Mouse (Mus musculus): ENCODE data around the gene Apol9a.
"Not testable (repeated sequence)": the region's sequence is repeated elsewhere in the genome, so short reads cannot be mapped to it uniquely, and the experiment has no call there.

Apol9a gene

GRCm38 (mm10) chr15:77411035-77411434, at the start of gene Apol9a:
TSS of gene Apol9a (minus strand) at chr15:77411135.
- DNase-seq (ENCODE audit: low read depth, low spot score) = not testable (repeated sequence)

- DNase-seq (ENCODE audit: low read depth, low spot score) = not testable (repeated sequence)
These were observed 39.0 kb upstream of the Apol9a start for GRCm38 (mm10) chr15:77449927-77450326.

- not testable (repeated sequence) for DNase-seq (ENCODE audit: low read depth, low spot score)
These were observed 36.5 kb upstream of the Apol9a start, which contains the start of gene Apol7b for GRCm38 (mm10) chr15:77447392-77447791. TSS of gene Apol7b (minus strand) at chr15:77447492.

GRCm38 (mm10) chr15:77445668-77446067, 34.7 kb upstream of the Apol9a start:
- not testable (repeated sequence) for DNase-seq (ENCODE audit: low read depth, low spot score)

- DNase-seq (ENCODE audit: low read depth, low spot score) = not testable (repeated sequence)
These were observed 33.8 kb upstream of the Apol9a start for GRCm38 (mm10) chr15:77444746-77445145.

- DNase-seq (ENCODE audit: low read depth, low spot score) = not testable (repeated sequence)
These were observed 17.9 kb upstream of the Apol9a start for GRCm38 (mm10) chr15:77428690-77429448.

GRCm38 (mm10) chr15:77422925-77423324, 12.0 kb upstream of the Apol9a start:
- not testable (repeated sequence) for DNase-seq (ENCODE audit: low read depth, low spot score)

GRCm38 (mm10) chr15:77419657-77420056, 8.7 kb upstream of the Apol9a start:
- not testable (repeated sequence) for DNase-seq (ENCODE audit: low read depth, low spot score)

- not testable (repeated sequence) for DNase-seq (ENCODE audit: low read depth, low spot score)
These were observed 5.9 kb upstream of the Apol9a start for GRCm38 (mm10) chr15:77416655-77417333.

GRCm38 (mm10) chr15:77415653-77416052, 4.7 kb upstream of the Apol9a start:
- not testable (repeated sequence) for DNase-seq (ENCODE audit: low read depth, low spot score)

- DNase-seq (ENCODE audit: low read depth, low spot score) = not testable (repeated sequence)
These were observed 1.8 kb upstream of the Apol9a start for GRCm38 (mm10) chr15:77412695-77413094.

GRCm38 (mm10) chr15:77406370-77406769, 4.6 kb downstream of the Apol9a start:
- not testable (repeated sequence) for DNase-seq (ENCODE audit: low read depth, low spot score)

GRCm38 (mm10) chr15:77399027-77399426, 11.9 kb downstream of the Apol9a start, which contains the start of gene Apol7a:
TSS of gene Apol7a (minus strand) at chr15:77399110.
- DNase-seq (ENCODE audit: low read depth, low spot score) = peak; percentile 42

- DNase-seq (ENCODE audit: low read depth, low spot score) = not testable (repeated sequence)
These were observed 13.3 kb downstream of the Apol9a start for GRCm38 (mm10) chr15:77397450-77398132.

- DNase-seq (ENCODE audit: low read depth, low spot score) = not testable (repeated sequence)
These were observed 17.1 kb downstream of the Apol9a start for GRCm38 (mm10) chr15:77393832-77394231.

- DNase-seq (ENCODE audit: low read depth, low spot score) = no peak
These were observed 23.5 kb downstream of the Apol9a start for GRCm38 (mm10) chr15:77387462-77387861.

GRCm38 (mm10) chr15:77384340-77385030, 26.4 kb downstream of the Apol9a start:
- no peak for DNase-seq (ENCODE audit: low read depth, low spot score)

GRCm38 (mm10) chr15:77382880-77383279, 28.1 kb downstream of the Apol9a start:
- DNase-seq (ENCODE audit: low read depth, low spot score) = no peak

- DNase-seq (ENCODE audit: low read depth, low spot score) = no peak
These were observed 28.6 kb downstream of the Apol9a start for GRCm38 (mm10) chr15:77382271-77382850.

GRCm38 (mm10) chr15:77381481-77381880, 29.5 kb downstream of the Apol9a start:
- no peak for DNase-seq (ENCODE audit: low read depth, low spot score)

- DNase-seq (ENCODE audit: low read depth, low spot score) = no peak
These were observed 31.0 kb downstream of the Apol9a start for GRCm38 (mm10) chr15:77379921-77380320.

Measured in mesoderm, embryonic 11.5 days (tissue).